Mouse (Mus musculus): ENCODE data around the gene Jaml.

Jaml gene

DNA sequence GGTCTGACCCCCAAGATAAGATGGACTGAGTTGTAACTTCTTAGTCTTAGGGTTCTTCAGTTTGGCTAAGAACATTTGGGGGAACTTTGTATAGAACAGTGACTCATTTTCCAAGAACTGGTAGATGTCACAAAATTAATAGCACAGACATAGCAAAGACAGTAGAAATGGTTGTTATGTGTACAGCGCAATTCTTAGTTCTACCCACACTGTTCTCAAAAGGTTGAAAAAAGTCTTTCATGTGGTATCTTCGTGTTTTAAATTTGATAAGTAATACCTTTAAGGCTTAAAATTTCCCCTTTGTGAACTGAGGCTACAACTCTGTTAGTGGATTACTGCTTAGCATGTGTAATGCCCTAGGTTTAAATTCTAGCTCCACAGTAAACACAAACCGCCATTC is 4.1 kb downstream of the Jaml start:
- DNase-seq (ENCODE audit: low spot score) = no peak

DNA sequence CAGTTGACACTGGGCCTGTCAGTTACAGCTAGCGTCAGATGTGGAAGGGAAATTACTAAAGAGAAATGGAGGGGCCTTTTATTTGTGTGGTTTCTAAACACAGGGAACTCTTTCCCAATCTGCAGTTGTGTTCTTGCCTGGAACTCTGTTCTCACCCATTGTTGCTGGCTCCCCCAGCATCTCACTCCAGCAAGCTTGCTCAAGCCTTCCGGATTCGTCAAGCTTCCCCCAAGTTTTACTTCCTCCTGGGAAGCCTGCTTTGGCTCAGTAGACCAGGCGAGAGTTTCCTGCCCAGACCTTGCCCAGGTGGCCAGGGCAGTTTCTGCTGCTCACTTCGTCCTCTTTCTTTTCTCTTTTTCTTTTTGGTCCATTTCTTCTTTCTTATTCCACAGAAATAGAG is 5.6 kb downstream of the Jaml start:
- DNase-seq (ENCODE audit: low spot score) = no peak

DNA sequence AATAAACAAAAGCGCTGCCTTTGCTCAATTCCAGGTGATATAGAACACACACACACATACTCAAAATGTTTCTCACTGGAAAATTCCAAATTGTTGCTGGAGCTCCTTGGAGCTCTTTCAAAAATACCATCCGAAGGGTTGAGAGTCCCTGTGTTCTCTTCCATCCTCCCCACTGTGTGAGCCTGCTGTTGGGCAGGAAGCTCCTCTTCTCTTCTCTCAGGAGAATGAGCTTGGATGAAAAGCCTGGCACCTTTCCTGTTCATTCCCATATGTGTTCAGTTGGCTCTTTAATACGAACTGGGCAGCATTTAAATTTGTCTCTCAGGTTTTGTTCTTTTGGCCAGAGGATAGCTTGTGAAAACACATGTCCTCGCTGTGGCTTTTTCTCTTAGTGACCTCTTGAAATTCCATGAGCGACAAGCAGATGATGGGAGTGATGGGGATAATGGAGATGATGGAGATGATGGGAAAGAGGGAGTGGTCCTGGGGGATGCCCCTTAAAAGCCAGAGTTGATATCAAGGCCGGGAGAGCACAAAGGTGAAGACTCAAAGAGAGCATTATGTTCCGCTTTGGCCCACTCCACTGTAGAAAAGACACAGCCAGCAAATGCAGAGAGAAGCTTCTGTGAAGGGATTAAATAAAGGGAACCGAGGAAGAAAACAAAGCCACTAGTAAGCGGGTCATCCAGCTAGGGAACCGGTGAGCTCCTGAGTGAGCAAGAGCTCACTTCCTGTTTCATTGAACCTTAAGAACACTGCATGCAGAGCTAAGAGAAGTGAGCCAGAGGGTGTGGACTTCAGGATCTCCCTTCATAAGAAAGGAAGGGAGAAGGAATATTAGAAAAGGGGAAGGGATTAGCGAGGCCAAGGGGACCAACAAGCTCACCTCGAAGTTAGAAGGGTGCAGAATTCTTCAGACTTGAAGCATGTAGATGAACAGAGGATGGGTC is 7.0 kb downstream of the Jaml start:
- no peak for DNase-seq (ENCODE audit: low spot score)

DNA sequence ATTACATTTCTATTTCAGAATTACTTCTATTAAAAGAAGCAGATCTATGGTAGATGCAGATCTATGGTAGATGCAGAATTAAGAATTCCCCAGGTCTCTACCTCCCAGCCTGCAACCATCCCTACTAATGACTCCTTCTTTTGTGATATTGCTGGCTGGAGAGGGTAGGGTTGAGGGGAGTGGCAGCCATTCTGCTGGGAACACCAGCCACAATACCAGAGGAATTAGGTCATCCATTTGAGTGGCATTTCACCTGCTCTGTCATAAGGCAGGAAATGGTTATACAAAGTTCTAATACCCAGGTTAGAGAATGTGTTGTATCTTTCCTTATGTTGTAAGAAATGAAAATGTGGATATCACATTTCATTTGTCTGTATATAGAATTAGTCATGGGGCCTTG is 9.1 kb downstream of the Jaml start:
- DNase-seq (ENCODE audit: low spot score) = no peak

DNA sequence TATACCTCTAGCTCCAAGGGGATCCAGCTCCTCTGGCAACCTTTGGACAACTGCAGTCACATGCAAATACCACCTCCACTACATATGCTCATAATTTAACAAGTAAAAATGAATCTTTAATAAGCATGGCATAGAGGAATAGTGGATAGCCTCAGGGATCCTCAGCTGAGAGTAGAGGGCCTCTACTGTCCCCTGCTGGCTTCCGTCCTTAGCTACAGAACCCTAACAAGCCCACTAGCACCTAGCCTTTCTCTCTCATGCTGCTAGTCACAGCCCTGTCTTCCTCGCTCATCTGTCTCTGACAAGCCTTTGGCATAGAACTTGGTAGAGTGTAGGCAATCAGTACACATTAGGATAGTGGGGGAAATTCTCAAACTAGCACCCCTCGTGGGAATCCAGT is 11.8 kb downstream of the Jaml start:
- no peak for DNase-seq (ENCODE audit: low spot score)

DNA sequence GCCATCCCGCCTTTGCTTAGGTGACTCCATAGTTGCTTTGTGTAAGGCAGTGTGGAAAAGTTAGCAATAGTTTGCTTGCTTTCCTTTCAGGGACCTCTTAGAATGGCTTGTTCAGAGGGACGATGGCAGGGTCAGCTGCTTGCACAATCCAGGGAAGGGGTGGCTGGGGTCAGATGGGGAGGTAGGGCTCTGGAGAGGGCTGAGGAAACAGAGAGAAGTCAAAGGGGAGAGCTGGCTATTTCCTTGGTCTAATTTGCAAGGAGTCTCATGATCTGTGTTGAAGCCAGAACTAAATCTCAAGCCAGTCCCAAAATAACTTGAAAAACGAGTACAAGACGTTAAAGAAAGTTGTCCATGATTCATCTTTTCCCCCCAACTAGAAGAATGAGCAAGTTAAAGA is 13.7 kb downstream of the Jaml start:
- DNase-seq (ENCODE audit: low spot score) = no peak

DNA sequence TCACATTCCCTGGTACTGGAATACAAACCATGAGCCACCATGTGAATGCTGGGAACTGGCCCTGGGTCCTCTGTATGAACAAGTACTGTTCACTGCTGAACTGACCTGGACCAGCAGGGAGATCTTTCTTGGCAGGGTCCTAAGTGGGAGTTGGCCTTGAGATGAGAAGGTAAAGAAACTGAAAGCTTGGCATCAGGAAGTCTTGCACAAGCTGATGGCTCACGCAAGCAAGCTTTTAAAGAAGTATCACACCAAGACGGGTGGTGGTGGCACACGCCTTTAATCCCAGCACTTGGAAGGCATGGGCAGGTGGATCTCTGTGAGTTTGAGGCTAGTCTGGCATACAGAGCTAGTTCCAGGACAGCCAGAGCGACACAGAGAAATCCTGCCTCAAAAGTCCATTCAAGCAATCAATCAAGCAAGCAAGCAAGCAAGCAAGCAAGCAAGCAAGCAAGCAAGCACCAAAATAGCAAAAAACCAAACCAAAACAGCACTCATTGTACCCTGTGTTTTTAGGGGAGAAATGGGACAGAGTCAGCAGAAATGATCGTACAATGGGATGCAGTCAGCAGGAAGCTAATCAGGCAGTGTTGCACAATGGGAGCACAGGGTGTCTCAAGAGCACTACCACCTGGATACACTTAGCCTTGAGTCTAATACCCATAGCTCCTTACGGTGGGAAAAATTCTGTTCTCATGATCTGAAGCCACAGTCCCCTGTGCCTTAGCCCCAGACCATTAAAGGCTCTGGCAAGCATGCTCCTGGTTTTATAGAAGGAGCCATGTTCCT is 16.4 kb downstream of the Jaml start:
- no peak for DNase-seq (ENCODE audit: low spot score)

DNA sequence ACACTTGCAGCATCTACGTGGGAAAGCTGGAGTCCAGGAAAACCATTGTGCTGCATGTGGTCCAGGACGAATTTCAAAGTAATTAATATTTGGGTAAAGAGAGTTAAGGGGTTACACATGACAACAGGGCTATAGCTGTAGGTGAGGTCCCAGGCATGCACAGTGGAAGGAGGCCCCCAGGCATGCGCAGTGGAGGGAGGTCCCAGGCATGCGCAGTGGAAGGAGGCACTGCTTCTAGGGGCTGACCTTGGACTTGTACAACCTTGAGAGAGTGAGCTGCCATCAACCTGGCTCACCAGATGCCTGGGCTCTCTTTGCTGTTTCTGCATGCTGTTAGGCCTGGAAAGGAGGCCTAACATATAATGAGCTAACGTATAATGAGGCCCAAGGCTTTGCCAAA is 18.9 kb downstream of the Jaml start:
- DNase-seq (ENCODE audit: low spot score) = no peak

DNA sequence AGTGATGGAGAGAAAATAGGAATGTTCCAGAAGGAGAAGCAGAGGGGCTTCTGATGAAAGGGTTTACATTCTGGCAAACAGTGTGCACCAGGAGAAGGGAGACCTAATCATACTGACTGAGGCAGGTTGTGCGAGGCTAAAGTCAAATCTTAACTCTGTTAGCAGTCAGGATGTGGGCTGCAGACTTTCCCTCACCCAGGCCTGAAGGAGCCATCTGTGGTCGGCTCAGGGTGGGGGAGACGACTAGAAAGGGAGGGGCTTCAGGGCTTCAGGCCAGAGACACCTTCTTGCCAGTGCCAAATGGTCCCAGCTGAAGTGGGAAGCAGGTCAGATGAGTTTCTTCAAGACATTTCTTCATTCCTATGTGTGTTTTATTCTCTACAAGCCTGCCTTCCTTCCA is 19.4 kb downstream of the Jaml start:
- no peak for DNase-seq (ENCODE audit: low spot score)

DNA sequence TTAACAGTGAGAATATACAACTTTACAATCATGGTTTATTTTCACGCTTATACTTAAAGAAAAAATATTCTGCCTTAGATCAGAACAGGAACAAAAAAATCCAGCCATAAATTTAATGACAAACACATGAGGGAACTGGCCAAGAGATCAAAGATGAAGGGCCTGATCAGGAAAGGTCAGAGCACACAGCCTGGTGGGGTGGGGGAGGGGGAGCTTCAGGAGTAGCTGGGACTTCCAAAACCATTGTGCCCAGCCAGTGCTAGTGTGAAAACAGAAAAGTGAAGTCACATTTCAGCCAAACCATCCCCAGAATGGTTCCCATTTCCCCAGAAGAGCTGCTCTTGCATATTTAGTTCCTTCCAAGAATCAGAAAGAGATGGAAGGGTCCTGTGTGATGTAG is 23.5 kb downstream of the Jaml start:
- DNase-seq (ENCODE audit: low spot score) = no peak

DNA sequence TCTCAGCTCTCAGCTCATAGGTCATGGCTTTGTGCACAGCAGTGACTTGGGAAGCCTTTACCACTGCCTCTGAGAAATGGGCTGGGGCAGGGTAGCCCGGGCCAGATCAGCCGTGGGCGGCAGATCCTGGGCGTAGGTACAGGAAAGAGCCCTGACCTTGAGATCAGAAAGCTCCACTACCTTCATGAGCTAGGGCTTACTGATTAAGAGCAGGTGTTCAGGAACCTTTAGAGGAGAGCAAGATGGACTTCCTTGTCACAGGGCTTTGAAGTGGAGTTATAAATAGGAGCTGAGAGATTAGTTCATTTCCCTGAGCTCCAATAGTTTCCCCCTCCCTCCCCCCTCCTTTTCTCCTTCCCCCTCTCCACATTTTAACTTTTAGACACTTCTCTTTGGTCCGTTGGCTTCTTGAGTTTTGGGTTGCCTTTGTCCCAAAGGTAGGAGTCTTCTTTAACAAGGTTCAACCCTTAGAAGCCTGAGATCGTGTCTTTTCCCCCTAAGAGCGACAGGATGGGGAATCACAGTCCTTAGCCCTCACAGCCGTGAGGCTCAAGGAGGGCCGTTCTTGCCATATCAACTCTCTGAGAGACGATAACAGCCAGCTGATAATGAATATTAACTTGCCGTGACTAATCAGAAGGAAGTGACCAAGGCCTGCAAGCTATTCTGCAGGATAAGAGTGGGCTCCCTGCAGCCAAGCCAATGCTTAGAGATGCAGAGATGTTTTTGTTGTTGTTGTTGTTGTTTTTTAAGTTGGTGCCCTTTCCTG is 24.4 kb downstream of the Jaml start:
- DNase-seq (ENCODE audit: low spot score) = no peak

DNA sequence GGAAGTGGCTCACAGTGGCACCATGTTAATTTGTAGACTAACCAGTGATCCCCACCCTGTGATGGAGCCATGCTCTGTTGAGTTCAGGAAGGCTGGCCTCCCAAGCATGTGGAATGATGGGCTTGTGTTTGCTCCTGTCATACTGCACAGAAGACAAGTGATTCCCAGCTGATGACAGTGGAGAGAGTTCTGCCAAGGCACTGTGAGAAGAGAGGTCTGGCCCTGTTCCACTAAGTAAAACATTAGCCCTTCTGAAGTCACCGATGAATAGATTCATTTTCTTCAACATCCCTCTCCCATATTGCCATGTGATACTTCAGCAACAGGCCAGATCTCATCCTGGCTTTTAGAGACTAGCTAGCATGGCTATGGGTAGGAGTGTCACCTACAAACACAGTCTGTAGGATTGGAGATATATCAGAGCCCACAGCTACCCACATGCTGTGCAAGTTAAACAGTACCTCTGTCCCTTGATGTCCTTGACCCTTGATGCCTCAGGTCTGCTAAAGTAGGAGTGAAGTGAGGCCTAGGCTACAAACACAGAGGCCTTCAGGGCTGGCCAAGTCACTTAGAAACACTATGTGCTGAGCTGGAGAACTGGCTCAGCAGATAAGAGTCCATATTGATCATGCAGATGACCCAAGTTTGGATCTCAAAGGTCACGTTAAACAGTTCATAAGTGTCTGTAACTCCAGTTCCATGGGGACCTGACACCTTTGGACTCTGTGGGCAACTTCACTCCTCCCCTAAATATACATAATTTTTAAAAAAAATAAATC is 26.8 kb downstream of the Jaml start:
- DNase-seq (ENCODE audit: low spot score) = no peak

DNA sequence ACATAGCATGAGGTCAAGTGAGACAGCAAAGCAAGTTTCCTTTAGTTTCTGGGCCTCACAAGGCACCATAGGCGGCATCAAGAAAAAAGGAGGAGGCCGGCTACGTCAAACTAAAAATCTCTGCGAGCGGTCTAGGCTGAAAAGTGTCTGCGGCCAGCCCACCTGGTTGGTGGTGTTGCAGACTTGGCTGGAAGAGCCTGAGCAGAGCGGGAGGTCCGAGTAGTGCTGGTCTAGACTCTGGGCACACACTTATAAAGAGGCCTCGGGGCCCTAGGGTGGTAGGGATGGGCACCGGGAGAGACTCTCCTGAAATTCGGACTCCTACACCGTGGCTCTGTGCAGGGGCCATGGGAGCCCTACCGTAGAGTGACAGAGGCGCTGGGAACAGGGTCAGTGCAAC is 36.7 kb downstream of the Jaml start:
- DNase-seq (ENCODE audit: low spot score) = no peak

DNA sequence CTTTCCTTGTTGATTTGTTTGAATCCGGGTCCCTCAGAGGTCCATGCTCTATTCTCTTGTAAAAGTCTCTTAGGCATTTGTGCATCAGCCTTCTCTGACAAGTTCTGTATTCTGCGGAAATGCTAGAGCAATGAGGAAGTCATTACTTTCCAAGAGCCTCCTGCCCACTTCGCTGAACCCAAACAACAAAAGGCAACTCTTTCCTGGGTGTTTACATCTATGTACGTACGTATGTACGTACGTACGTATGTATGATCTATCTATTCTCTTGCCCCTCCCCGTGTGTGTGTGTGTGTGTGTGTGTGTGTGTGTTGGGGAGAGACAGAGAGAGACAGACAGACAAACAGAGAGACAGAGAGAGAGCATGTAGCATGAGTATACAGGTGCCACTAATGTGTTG is 37.8 kb downstream of the Jaml start:
- DNase-seq (ENCODE audit: low spot score) = no peak

DNA sequence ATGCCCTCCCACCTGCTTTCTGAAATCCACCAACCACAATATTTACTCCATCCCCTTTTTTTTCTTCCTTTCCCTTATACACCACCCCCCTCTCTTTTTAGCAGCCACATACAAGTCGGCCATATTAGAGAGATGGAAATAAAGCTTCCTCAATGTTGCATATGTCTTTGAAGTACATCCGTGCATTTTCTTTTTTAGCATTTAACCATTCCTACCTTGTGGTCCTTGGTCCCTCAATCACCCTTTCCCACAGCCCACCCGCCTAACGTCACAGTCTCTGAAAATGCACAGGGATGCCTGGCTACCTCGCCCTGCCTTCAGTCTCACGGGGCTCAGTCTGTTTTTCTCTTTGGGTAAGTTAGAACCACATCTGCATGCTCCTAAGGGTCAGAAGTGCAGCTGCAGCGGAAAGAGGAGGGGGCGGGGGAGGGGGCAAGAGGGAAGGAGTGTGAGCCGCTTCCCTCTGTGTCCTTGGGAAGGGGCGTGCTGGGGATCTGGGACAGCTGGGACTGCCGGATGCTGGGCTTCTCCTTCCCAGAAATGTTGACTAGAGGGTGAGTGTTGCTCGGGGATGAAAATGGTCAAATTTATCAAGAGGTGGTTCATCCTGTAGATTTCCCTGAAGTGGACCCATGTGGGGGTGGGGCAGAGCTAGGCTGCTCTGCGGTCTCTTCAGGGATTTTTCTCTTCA is 38.9 kb downstream of the Jaml start, which contains the start of gene Scn2b:
Gene Scn2b, plus strand, starts transcription at position 42 of the 691 bp plus-strand sequence.
- no peak for DNase-seq (ENCODE audit: low spot score)

DNA sequence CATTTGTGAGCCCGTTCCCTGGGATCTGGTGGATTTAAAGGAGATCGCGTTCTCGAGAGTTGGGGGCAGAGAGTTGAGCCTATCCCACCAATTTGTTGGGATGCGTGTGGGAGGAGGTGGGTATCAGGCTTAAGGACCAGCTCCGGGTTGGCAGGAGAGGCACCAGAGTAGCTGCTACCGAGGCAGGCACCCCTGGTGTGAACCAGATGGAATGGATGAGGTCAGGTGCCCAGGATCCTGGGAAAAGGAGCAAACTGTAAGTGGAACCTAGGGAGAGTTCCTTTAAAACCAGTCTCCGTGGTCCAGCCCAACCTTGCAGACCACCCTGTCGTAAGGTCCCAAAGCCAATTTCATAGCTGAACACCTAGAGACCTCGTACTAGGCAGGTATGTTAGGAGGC is 39.6 kb downstream of the Jaml start:
- DNase-seq (ENCODE audit: low spot score) = no peak

DNA sequence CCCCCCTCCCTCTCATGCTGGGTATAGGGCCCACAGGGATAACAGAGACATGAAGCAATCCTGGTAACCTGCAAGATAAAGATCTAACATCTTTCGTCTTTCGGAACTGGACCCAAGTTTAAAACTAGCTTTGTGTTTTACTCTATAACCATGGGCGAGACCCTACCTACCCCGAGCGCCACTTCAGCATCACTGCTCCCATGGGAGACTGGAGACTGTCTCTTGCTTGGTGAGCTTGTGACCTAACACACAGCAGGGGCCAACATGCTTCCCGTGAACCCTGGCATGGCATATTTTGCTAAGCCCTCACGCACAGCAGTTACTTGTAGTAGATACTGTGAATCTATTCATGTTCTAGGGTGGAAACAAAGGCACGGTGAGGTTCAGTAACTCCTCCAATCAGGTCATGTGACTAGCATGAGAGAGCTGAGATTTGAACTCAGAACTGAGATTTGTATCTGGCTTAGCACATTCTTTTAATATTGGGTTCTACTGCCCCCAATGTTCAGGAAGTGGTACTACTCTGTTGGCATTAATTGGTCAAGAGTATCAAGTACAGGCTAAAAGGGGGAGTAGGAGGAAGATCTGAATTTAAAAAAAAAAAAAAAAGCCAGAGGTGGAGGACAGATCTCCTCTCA is 40.5 kb downstream of the Jaml start:
- DNase-seq (ENCODE audit: low spot score) = no peak

DNA sequence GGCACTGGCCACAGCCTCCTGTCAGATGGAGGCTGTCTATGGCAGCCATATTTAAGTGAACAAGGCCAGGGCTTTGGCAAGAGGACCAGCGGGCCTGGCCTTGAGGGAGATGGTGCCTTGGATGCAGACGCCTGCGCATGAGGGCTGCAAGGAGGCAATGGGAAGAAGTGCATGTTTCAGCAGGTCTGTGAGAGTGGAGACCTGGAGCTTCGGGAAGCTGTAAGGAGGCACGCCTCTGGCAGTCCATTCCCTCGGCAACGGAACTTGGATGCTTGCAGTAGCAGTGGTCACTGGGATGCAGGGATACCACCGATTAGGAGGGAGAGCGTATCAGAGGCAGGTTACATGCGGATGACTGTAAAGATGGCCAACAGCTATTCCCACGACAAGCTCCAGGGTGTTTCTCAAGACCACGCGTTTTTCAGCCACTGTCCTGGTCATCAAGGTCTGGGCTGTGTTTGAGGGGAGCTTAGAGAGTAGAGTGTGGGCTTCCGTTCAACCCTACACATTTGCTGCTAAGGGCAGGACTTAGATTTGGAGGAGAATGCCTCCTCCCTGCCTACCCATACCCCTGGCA is 41.1 kb downstream of the Jaml start:
- no peak for DNase-seq (ENCODE audit: low spot score)

DNA sequence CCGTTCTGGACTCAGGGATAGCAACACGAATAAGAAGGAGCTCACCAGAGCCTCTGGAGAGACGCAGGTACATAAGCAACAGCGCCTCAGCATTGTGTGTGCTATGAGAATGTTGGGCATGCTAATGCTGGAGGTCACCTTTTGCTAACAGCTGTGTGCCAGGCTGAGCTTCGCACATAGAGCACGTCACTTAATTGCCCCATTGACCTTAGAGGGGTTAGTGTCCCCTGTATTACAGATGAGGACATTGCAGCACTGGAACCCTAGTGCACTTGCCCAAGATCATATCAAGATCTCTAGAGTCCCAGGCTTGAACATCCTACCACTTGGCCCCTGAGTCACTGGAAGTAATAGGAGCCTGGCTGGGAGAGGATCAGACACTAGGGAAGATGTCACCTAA is 41.6 kb downstream of the Jaml start:
- DNase-seq (ENCODE audit: low spot score) = no peak

DNA sequence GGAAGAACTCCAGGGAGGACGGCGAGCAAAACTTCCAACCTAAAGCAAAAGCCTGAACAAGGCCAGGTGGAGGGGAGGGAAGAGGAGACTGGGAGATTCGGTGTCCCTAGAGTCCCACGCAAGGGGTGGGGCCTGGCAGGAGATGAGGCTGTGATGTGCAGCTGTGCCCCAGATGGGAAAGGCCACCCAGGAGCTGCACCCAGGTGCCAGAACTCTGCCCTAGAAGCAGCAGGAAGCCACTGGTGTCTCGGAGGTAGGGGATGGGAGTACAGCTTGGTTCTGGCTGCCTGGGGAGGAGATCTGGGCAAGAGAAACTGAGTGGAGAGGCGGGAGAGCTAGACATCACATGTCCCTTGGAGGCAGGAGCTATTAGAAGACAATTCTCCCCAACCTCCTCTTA is 42.0 kb downstream of the Jaml start:
- no peak for DNase-seq (ENCODE audit: low spot score)
